Mouse (Mus musculus) G1E (cell line): ENCODE measurements around the gene Tescl.

Source experiments
- CTCF ChIP-seq: IDR thresholded peaks from 2 replicates; pipeline ENCODE4 v1.5.1; 2012; ENCODE audit warnings: low read depth, low read length, inconsistent platforms, mixed read lengths
- GATA1 ChIP-seq: IDR thresholded peaks from 2 replicates; pipeline ENCODE4 v1.6.1; 2012; ENCODE audit warnings: borderline replicate concordance, low read length, inconsistent platforms, mixed read lengths
- GATA2 ChIP-seq: IDR thresholded peaks from 2 replicates; pipeline ENCODE4 v1.6.1; 2012; ENCODE audit warnings: low read depth, low read length, inconsistent platforms, borderline replicate concordance
- POLR2AphosphoS5 ChIP-seq: IDR thresholded peaks from 2 replicates; pipeline ENCODE4 v1.6.1; 2012; ENCODE audit warnings: low read depth, low read length, inconsistent platforms; ENCODE audit not compliant: insufficient replicate concordance
- TAL1 ChIP-seq: conservative IDR thresholded peaks from 2 replicates; pipeline ENCODE4 v1.6.1; 2012; ENCODE audit warnings: low read depth, low read length, inconsistent platforms, mixed read lengths

DNA sequence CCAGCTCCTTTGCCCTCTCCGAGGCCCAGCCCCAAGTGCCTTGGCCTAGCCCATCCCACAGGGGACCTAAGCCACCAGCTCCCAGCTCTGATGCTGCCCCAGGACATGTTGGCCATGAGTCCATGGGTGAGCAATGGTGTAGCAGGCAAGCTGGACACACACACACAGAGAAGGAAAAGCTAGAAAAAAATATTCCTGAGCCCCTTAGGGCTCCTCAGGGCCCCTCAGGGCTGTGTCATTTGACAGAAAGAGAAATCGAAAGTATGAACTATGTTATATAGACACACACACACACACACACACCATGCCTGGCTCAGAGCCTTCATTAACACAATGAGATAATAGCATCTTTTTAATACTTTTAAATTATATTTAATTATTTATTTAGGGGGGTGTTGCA is 46.6 kb upstream of the Tescl start:
- no peak for TF ChIP-seq CTCF
- no peak for TF ChIP-seq GATA1
- TF ChIP-seq TAL1, result no peak
- TF ChIP-seq POLR2AphosphoS5, result no peak
- no peak for TF ChIP-seq GATA2
